Mouse (Mus musculus) limb, embryonic 15.5 days (tissue): ENCODE data around the gene Otx2. TPM values are rescaled to one million over a fixed set of nuclear protein-coding genes. Genes with fewer than 3 reads are reported as not detected.
A peak's percentile ranks its signal among the peaks of the same experiment; 100 is the strongest.

Source experiments
- ATAC-seq: fragments of 200-750 bp; cut with Nextera tagmentation; 2 replicates; pipeline ENCODE4 v1.8.0; 2017; ENCODE audit warnings: low read depth, moderate TSS enrichment; ENCODE audit not compliant: insufficient number of reproducible peaks, low FRiP score, low TSS enrichment
- H3K27ac ChIP-seq: fragments of 300-500 bp; sonication (generic); 2 replicates; pipeline ENCODE4 v1.5.1; 2015; ENCODE audit warnings: moderate library complexity, mild to moderate bottlenecking, inconsistent platforms
- H3K27me3 ChIP-seq: fragments of 300-500 bp; sonication (generic); 2 replicates; pipeline ENCODE4 v1.6.1; 2015; ENCODE audit warnings: inconsistent platforms
- H3K36me3 ChIP-seq: fragments of 300-500 bp; sonication (generic); 2 replicates; pipeline ENCODE4 v1.6.1; 2015; ENCODE audit warnings: inconsistent platforms
- H3K4me1 ChIP-seq: fragments of 300-500 bp; sonication (generic); 2 replicates; pipeline ENCODE4 v1.6.1; 2015; ENCODE audit warnings: inconsistent platforms
- H3K4me2 ChIP-seq: fragments of 300-500 bp; sonication (generic); 2 replicates; pipeline ENCODE4 v1.6.1; 2015; ENCODE audit warnings: mild to moderate bottlenecking, inconsistent platforms
- H3K4me3 ChIP-seq: fragments of 300-500 bp; sonication (generic); 2 replicates; pipeline ENCODE4 v1.5.1; 2015; ENCODE audit warnings: mild to moderate bottlenecking, inconsistent platforms
- H3K9ac ChIP-seq: fragments of 300-500 bp; sonication (generic); 2 replicates; pipeline ENCODE4 v1.6.1; 2015; ENCODE audit warnings: inconsistent platforms
- H3K9me3 ChIP-seq: fragments of 300-500 bp; sonication (generic); 2 replicates; pipeline ENCODE4 v1.6.1; 2016; ENCODE audit warnings: inconsistent platforms
- WGBS: fragments of 180-500 bp; shearing (Covaris S2); methylation state at CpG from one replicate; pipeline ENCODE4 v1.1.7; 2015; 5-methylcytosine and 5-hydroxymethylcytosine counted together
- polyA plus RNA-seq: library from polyadenylated mRNA; unstranded; fragments of >200 nt; fragmentation: Nextera tagmentation; extraction: Ambion mirVana; gene quantifications from 2 replicates; pipeline ENCODE4 v1.2.1, GENCODE M21; 2015

Otx2 gene
- polyA plus RNA-seq, 1 experiment from 2014 or later, result not detected

GRCm38 (mm10) chr14:48679590-48679989 is 6.0 kb upstream of the Otx2 start:
- Histone ChIP-seq H3K4me1 (no peaks in the 10 kb centered on the region), H3K27ac (no peak overlapping the region), H3K27me3 (peaks cover 36% of the 10 kb centered on the region), H3K4me3 (no peak overlapping the region), H3K9me3 (no peaks in the 10 kb centered on the region), H3K36me3 (no peaks in the 10 kb centered on the region), H3K9ac (no peak overlapping the region), H3K4me2 (no peak overlapping the region)
- WGBS, result 75% methylated on average over 5 of the region's 5 CpGs
- no peak for ATAC-seq

GRCm38 (mm10) chr14:48678674-48679073 is 5.1 kb upstream of the Otx2 start:
- Histone ChIP-seq H3K36me3 (no peaks in the 10 kb centered on the region), H3K9me3 (no peaks in the 10 kb centered on the region), H3K4me2 (no peak overlapping the region), H3K4me1 (peaks cover 5% of the 10 kb centered on the region), H3K27me3 (peaks cover 45% of the 10 kb centered on the region), H3K9ac (no peak overlapping the region), H3K27ac (no peak overlapping the region), H3K4me3 (no peak overlapping the region)
- 69% methylated on average over 3 of the region's 3 CpGs for WGBS
- ATAC-seq, result no peak

GRCm38 (mm10) chr14:48674036-48674831 is 615 bp upstream of the Otx2 start:
- WGBS, result 2% methylated on average over 36 of the region's 36 CpGs

GRCm38 (mm10) chr14:48672611-48673176 is 925 bp downstream of the Otx2 start:
- no peaks in the 10 kb centered on the region for H3K9me3 ChIP-seq
- H3K27me3 ChIP-seq, result peaks cover 92% of the 10 kb centered on the region
- no peak overlapping the region for H3K27ac ChIP-seq
- no peak overlapping the region for H3K9ac ChIP-seq
- no peak overlapping the region for H3K4me2 ChIP-seq
- no peak for ATAC-seq
- H3K4me3 ChIP-seq, result no peak overlapping the region
- WGBS, result 13% methylated on average over 10 of the region's 10 CpGs
- peaks cover 14% of the 10 kb centered on the region for H3K4me1 ChIP-seq
- no peaks in the 10 kb centered on the region for H3K36me3 ChIP-seq

More at GRCm38 (mm10) chr14:48674036-48674831, 615 bp upstream of the Otx2 start:
- ATAC-seq, result no peak
- Histone ChIP-seq H3K4me2 (peak overlapping the region; percentile 17; the same call in 1 of the 2 replicates), H3K36me3 (no peaks in the 10 kb centered on the region), H3K27me3 (peaks cover 88% of the 10 kb centered on the region), H3K9ac (no peak overlapping the region), H3K27ac (no peak overlapping the region), H3K4me1 (peaks cover 8% of the 10 kb centered on the region), H3K9me3 (no peaks in the 10 kb centered on the region), H3K4me3 (peak overlapping the region; percentile 10; the same call in 1 of the 2 replicates)

GRCm38 (mm10) chr14:48671480-48672240 is 2.0 kb downstream of the Otx2 start:
- 14% methylated on average over 9 of the region's 9 CpGs for WGBS
- Histone ChIP-seq H3K9ac (no peak overlapping the region), H3K4me3 (no peak overlapping the region)

GRCm38 (mm10) chr14:48670761-48671479 is 2.7 kb downstream of the Otx2 start:
- no peak for ATAC-seq
- H3K9ac ChIP-seq, result no peak overlapping the region
- no peaks in the 10 kb centered on the region for H3K9me3 ChIP-seq
- H3K27me3 ChIP-seq, result peaks cover 97% of the 10 kb centered on the region
- H3K36me3 ChIP-seq, result no peaks in the 10 kb centered on the region
- no peak overlapping the region for H3K27ac ChIP-seq
- WGBS, result 30% methylated on average over 4 of the region's 4 CpGs
- H3K4me1 ChIP-seq, result peaks cover 22% of the 10 kb centered on the region
- no peak overlapping the region for H3K4me2 ChIP-seq
- H3K4me3 ChIP-seq, result no peak overlapping the region

More at GRCm38 (mm10) chr14:48671480-48672240, 2.0 kb downstream of the Otx2 start:
- Histone ChIP-seq H3K4me1 (peaks cover 16% of the 10 kb centered on the region), H3K4me2 (no peak overlapping the region), H3K9me3 (no peaks in the 10 kb centered on the region), H3K36me3 (no peaks in the 10 kb centered on the region), H3K27me3 (peaks cover 97% of the 10 kb centered on the region), H3K27ac (no peak overlapping the region)
- ATAC-seq, result no peak

GRCm38 (mm10) chr14:48670258-48670630 is 3.4 kb downstream of the Otx2 start:
- H3K9me3 ChIP-seq, result no peaks in the 10 kb centered on the region
- H3K27ac ChIP-seq, result no peak overlapping the region

GRCm38 (mm10) chr14:48669541-48670257 is 3.9 kb downstream of the Otx2 start:
- H3K4me3 ChIP-seq, result no peak overlapping the region
- H3K9ac ChIP-seq, result no peak overlapping the region
- H3K27ac ChIP-seq, result no peak overlapping the region
- H3K36me3 ChIP-seq, result no peaks in the 10 kb centered on the region
- H3K4me1 ChIP-seq, result peaks cover 34% of the 10 kb centered on the region
- H3K4me2 ChIP-seq, result no peak overlapping the region
- no peak for ATAC-seq
- H3K27me3 ChIP-seq, result peaks cover 97% of the 10 kb centered on the region
- no peaks in the 10 kb centered on the region for H3K9me3 ChIP-seq
- WGBS, result 1% methylated on average over 18 of the region's 18 CpGs

More at GRCm38 (mm10) chr14:48670258-48670630, 3.4 kb downstream of the Otx2 start:
- H3K4me1 ChIP-seq, result peaks cover 29% of the 10 kb centered on the region
- peaks cover 97% of the 10 kb centered on the region for H3K27me3 ChIP-seq
- H3K4me3 ChIP-seq, result no peak overlapping the region
- H3K9ac ChIP-seq, result no peak overlapping the region
- 3% methylated on average over 3 of the region's 3 CpGs for WGBS
- no peaks in the 10 kb centered on the region for H3K36me3 ChIP-seq
- no peak for ATAC-seq
- no peak overlapping the region for H3K4me2 ChIP-seq

GRCm38 (mm10) chr14:48668761-48669303 is 4.8 kb downstream of the Otx2 start:
- no peaks in the 10 kb centered on the region for H3K36me3 ChIP-seq
- ATAC-seq, result no peak
- peaks cover 89% of the 10 kb centered on the region for H3K27me3 ChIP-seq
- H3K27ac ChIP-seq, result no peak overlapping the region
- H3K9me3 ChIP-seq, result no peaks in the 10 kb centered on the region
- no peak overlapping the region for H3K4me2 ChIP-seq
- no peak overlapping the region for H3K4me3 ChIP-seq
- H3K4me1 ChIP-seq, result peaks cover 31% of the 10 kb centered on the region
- no peak overlapping the region for H3K9ac ChIP-seq
- under 1% methylated on average over 29 of the region's 29 CpGs for WGBS

GRCm38 (mm10) chr14:48668051-48668481 is 5.6 kb downstream of the Otx2 start:
- H3K27me3 ChIP-seq, result peaks cover 86% of the 10 kb centered on the region
- ATAC-seq, result no peak
- H3K27ac ChIP-seq, result no peak overlapping the region
- H3K36me3 ChIP-seq, result no peaks in the 10 kb centered on the region
- 6% methylated on average over 11 of the region's 11 CpGs for WGBS
- H3K4me2 ChIP-seq, result no peak overlapping the region
- H3K4me3 ChIP-seq, result no peak overlapping the region
- peaks cover 26% of the 10 kb centered on the region for H3K4me1 ChIP-seq
- no peaks in the 10 kb centered on the region for H3K9me3 ChIP-seq
- no peak overlapping the region for H3K9ac ChIP-seq

GRCm38 (mm10) chr14:48667396-48667795 is 6.2 kb downstream of the Otx2 start:
- Histone ChIP-seq H3K9me3 (no peaks in the 10 kb centered on the region), H3K9ac (no peak overlapping the region), H3K27me3 (peaks cover 86% of the 10 kb centered on the region), H3K4me1 (peaks cover 27% of the 10 kb centered on the region), H3K36me3 (no peaks in the 10 kb centered on the region), H3K27ac (no peak overlapping the region), H3K4me2 (no peak overlapping the region), H3K4me3 (no peak overlapping the region)
- ATAC-seq, result no peak
- 4% methylated on average over 12 of the region's 12 CpGs for WGBS
